Mouse (Mus musculus) liver, adult 2 months (tissue): Measurements from ENCODE around the gene Poldip2. TPM values are rescaled to one million over a fixed set of nuclear protein-coding genes. Genes with fewer than 3 reads are reported as not detected.
A peak's percentile ranks its signal among the peaks of the same experiment; 100 is the strongest.

Experiments used
- DNase-seq: peaks from one replicate; pipeline ENCODE4 v3.0.0-alpha.2; 2011; ENCODE audit warnings: low read depth, low spot score; ENCODE audit errors: extremely low read depth
- H3K27ac ChIP-seq: fragments of 200-500 bp; replicated peaks from 2 replicates; pipeline ENCODE4 v1.5.1; 2012; ENCODE audit warnings: low read depth, mild to moderate bottlenecking, control low read depth, inconsistent platforms, low read length; ENCODE audit not compliant: insufficient read depth
- H3K27me3 ChIP-seq: fragments of 200-500 bp; 2 replicates; pipeline ENCODE4 v1.6.1; 2012; ENCODE audit warnings: mild to moderate bottlenecking, moderate library complexity, low read length, inconsistent platforms; ENCODE audit not compliant: control insufficient read depth, insufficient read depth
- H3K36me3 ChIP-seq: fragments of 200-500 bp; 2 replicates; pipeline ENCODE4 v1.6.1; 2012; ENCODE audit warnings: low read length, inconsistent platforms; ENCODE audit not compliant: control insufficient read depth, insufficient read depth
- H3K4me1 ChIP-seq: fragments of 200-500 bp; 2 replicates; pipeline ENCODE4 v1.6.1; 2011; ENCODE audit warnings: low read length; ENCODE audit not compliant: control insufficient read depth, insufficient read depth
- H3K4me3 ChIP-seq: fragments of 200-500 bp; 2 replicates; pipeline ENCODE4 v1.5.1; 2011; ENCODE audit warnings: low read depth, mild to moderate bottlenecking, control low read depth, low read length, moderate library complexity; ENCODE audit not compliant: insufficient read depth
- H3K79me2 ChIP-seq: fragments of 200-500 bp; 2 replicates; pipeline ENCODE4 v1.6.1; 2012; ENCODE audit warnings: inconsistent platforms, mild to moderate bottlenecking, low read length, moderate library complexity; ENCODE audit not compliant: control insufficient read depth, insufficient read depth
- H3K9ac ChIP-seq: fragments of 200-500 bp; 2 replicates; pipeline ENCODE4 v1.6.1; 2012; ENCODE audit warnings: low read depth, mild to moderate bottlenecking, control low read depth, inconsistent platforms, low read length
- CTCF ChIP-seq: fragments of 200-500 bp; IDR thresholded peaks from 2 replicates; pipeline ENCODE4 v1.5.1; 2011; ENCODE audit warnings: low read depth, low read length, control low read depth
- POLR2A ChIP-seq: fragments of 200-500 bp; IDR thresholded peaks from 2 replicates; pipeline ENCODE4 v1.6.1; 2011; ENCODE audit warnings: low read length, control low read depth; ENCODE audit not compliant: insufficient read depth; ENCODE audit errors: extremely low read depth
- WGBS: fragments of 180-500 bp; shearing (Covaris S2); methylation state at CpG from one replicate; pipeline ENCODE4 v1.1.7; 2018; 5-methylcytosine and 5-hydroxymethylcytosine counted together
- polyA plus RNA-seq: library from polyadenylated mRNA; depleted of rRNA; stranded (reverse); fragments of >200 nt; gene quantifications from 2 replicates; pipeline ENCODE4 v1.2.3, GENCODE M21; 2012
- total RNA-seq: library from RNA; depleted of rRNA; stranded (reverse); fragments of >200 nt; gene quantifications from 2 replicates; pipeline ENCODE4 v1.2.3, GENCODE M21; 2014

Poldip2 gene
- total and polyA plus RNA-seq, 2 experiments = 63.5 to 80.9 TPM

DNA sequence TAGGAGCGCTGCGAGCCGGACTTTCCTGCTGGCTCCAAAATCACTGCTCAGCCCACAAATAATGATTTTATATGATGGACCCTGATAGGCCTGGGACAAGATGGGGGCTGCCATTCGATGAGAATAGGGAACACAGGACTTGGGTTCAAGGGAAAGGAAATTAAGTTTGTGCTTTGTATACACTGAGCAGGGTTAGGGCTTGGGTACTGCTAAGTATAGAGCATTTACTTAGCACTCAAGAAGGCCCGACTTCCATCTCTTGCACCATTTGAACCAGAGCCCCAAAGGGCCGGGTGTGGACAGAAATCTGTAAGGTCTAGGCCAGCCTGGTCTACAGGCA lies 39.0 kb downstream of the Poldip2 start:
- Histone ChIP-seq H3K27ac (peak overlapping the region; percentile 67), H3K79me2 (no peaks in the 10 kb centered on the region; the same call in 1 of the 2 replicates), H3K4me1 (peaks cover 15% of the 10 kb centered on the region), H3K9ac (peak overlapping the region; percentile 23; the same call in 1 of the 2 replicates), H3K4me3 (peak overlapping the region; percentile 31; the same call in 1 of the 2 replicates), H3K27me3 (no peaks in the 10 kb centered on the region), H3K36me3 (no peaks in the 10 kb centered on the region)
- TF ChIP-seq CTCF (no peak), POLR2A (no peak)
- 30% methylated on average over 6 of the region's 6 CpGs for WGBS
- no peak for DNase-seq

DNA sequence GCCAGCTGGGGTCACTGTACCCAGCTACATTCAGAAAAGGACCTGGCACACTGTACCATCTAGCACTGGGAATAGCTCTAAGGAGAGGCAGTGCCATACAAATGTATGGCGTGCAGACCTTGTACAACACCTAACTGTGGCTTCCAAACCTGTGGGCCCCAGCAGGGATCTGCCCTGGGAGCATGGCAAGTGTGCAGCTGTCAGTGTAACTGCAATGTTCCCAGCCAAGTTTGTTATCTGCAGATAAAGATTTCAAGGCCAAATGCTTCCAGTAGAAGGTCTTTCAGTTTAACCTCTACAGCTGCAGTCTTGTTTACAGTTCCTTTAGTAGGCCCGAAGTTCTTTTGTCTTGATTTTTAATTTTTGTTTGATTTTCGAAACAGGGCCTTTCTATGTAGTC lies 43.6 kb downstream of the Poldip2 start:
- WGBS = 15% methylated on average over 3 of the region's 3 CpGs

GRCm38 (mm10) chr11:78556070-78556469 lies 44.1 kb downstream of the Poldip2 start:
- no peaks in the 10 kb centered on the region for H3K36me3 ChIP-seq
- 63% methylated on average over 4 of the region's 4 CpGs for WGBS
- H3K27ac ChIP-seq = 0 out of 2 replicates have a peak overlapping the region, but pooled peaks have one; percentile 23
- DNase-seq = no peak
- peaks cover 9% of the 10 kb centered on the region for H3K4me1 ChIP-seq
- no peaks in the 10 kb centered on the region for H3K79me2 ChIP-seq
- H3K27me3 ChIP-seq = no peaks in the 10 kb centered on the region
- H3K4me3 ChIP-seq = no peak overlapping the region
- no peak for TF ChIP-seq CTCF
- H3K9ac ChIP-seq = no peak overlapping the region

More for the DNA sequence above, 43.6 kb downstream of the Poldip2 start:
- Histone ChIP-seq H3K27me3 (no peaks in the 10 kb centered on the region), H3K4me1 (peaks cover 9% of the 10 kb centered on the region), H3K9ac (0 out of 2 replicates have a peak overlapping the region, but pooled peaks have one; percentile 10), H3K27ac (peak overlapping the region; percentile 58), H3K4me3 (no peak overlapping the region), H3K36me3 (no peaks in the 10 kb centered on the region), H3K79me2 (no peaks in the 10 kb centered on the region)
- DNase-seq = peak; percentile 88
- TF ChIP-seq POLR2A (no peak), CTCF (no peak)

DNA sequence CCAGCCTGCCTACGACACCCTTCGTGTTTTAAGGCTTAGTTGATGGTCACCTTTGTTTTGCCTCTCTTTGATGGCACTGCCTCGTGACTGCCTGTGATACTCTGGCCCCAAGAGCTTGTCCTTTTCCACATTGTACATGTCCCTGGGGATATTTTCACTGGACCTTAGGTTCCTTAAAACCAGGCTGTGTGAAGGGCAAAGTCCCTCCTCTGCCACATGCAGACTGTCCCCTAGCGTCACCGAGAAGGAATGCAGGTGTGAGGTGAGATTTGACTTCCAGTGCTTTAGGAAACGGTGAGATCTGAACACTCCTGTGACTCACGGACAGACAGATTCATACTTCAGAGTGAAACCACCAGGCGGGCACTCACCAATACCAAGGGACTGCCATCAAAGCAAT lies 45.2 kb downstream of the Poldip2 start:
- H3K36me3 ChIP-seq = no peaks in the 10 kb centered on the region
- H3K4me3 ChIP-seq = no peak overlapping the region
- TF ChIP-seq POLR2A (no peak), CTCF (peak; percentile 55; the same call in 1 of the 2 replicates)
- H3K79me2 ChIP-seq = no peaks in the 10 kb centered on the region
- no peak overlapping the region for H3K27ac ChIP-seq
- H3K27me3 ChIP-seq = no peaks in the 10 kb centered on the region
- no peak overlapping the region for H3K9ac ChIP-seq
- 74% methylated on average over 8 of the region's 8 CpGs for WGBS
- peaks cover 8% of the 10 kb centered on the region for H3K4me1 ChIP-seq
- DNase-seq = peak; percentile 70

DNA sequence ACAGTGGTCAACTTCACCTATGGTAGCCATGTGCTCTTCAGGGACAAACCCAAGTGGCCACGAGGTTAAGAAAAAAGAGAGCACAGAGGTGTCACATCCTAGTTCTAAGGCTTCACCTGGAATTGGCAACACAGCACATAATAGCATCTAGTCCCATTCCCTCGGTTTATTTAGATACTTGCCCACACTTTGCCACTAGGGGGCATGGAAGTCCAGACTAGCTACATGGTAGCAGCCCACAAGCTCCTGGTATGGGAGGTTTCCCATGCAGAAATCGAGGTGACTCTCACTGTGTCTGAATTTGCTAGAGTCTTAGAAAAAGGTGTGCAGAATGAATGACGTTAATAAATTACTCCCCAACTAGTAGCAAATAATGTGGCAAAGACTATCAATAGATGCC lies 48.5 kb downstream of the Poldip2 start:
- 11% methylated on average over 4 of the region's 4 CpGs for WGBS

GRCm38 (mm10) chr11:78566775-78567174 lies 54.8 kb downstream of the Poldip2 start:
- WGBS = 60% methylated on average over 6 of the region's 6 CpGs
- Histone ChIP-seq H3K4me3 (no peak overlapping the region), H3K79me2 (no peaks in the 10 kb centered on the region), H3K27ac (peak overlapping the region; percentile 78), H3K36me3 (peaks cover 2% of the 10 kb centered on the region; the same call in 1 of the 2 replicates), H3K9ac (no peak overlapping the region), H3K27me3 (no peaks in the 10 kb centered on the region), H3K4me1 (peaks cover 2% of the 10 kb centered on the region; the same call in 1 of the 2 replicates)
- no peak for TF ChIP-seq CTCF
- TF ChIP-seq POLR2A = no peak
- peak; percentile 54 for DNase-seq

More for the DNA sequence above, 48.5 kb downstream of the Poldip2 start:
- Histone ChIP-seq H3K27me3 (no peaks in the 10 kb centered on the region), H3K79me2 (no peaks in the 10 kb centered on the region), H3K4me1 (peaks cover 5% of the 10 kb centered on the region), H3K27ac (no peak overlapping the region), H3K36me3 (no peaks in the 10 kb centered on the region), H3K4me3 (no peak overlapping the region), H3K9ac (no peak overlapping the region)
- TF ChIP-seq POLR2A (no peak), CTCF (peak; percentile 68)
- peak; percentile 64 for DNase-seq
